Mouse (Mus musculus) C2C12 (cell line): Measurements from ENCODE around the gene Trim60. TPM values are rescaled to one million over a fixed set of nuclear protein-coding genes. Genes with fewer than 3 reads are reported as not detected.

Experiments
- H3K27me3 ChIP-seq: one replicate; pipeline ENCODE4 v1.6.1; 2011; ENCODE audit not compliant: control insufficient read depth, insufficient read depth, insufficient read length
- H3K36me3 ChIP-seq: one replicate; pipeline ENCODE4 v1.6.1; 2011; ENCODE audit not compliant: control insufficient read depth, insufficient read depth
- H3K4me3 ChIP-seq: one replicate; pipeline ENCODE4 v1.5.1; 2011; ENCODE audit warnings: mild to moderate bottlenecking, control low read depth; ENCODE audit not compliant: poor library complexity, insufficient read depth, severe bottlenecking
- H3K79me2 ChIP-seq: one replicate; pipeline ENCODE4 v1.6.1; 2011; ENCODE audit not compliant: control insufficient read depth, insufficient read depth
- H3K79me3 ChIP-seq: one replicate; pipeline ENCODE4 v1.6.1; 2011; ENCODE audit warnings: low read depth, control low read depth
- H3ac ChIP-seq: one replicate; pipeline ENCODE3; 2011; ENCODE audit warnings: low read depth; ENCODE audit not compliant: control insufficient read depth, insufficient read length
- CEBPB ChIP-seq: IDR thresholded peaks from one replicate; pipeline ENCODE4 v1.6.1; 2011; ENCODE audit warnings: low read depth, mild to moderate bottlenecking, control low read depth, moderate library complexity
- CTCF ChIP-seq: IDR thresholded peaks from one replicate; pipeline ENCODE4 v1.5.1; 2011; ENCODE audit not compliant: control insufficient read depth, insufficient read depth, insufficient read length
- FOSL1 ChIP-seq: IDR thresholded peaks from one replicate; pipeline ENCODE4 v1.8.0; 2011; ENCODE audit warnings: mild to moderate bottlenecking, low read length; ENCODE audit not compliant: poor library complexity, insufficient read depth, severe bottlenecking
- MAX ChIP-seq: IDR thresholded peaks from one replicate; pipeline ENCODE4 v1.6.1; 2011; ENCODE audit warnings: mild to moderate bottlenecking, control low read depth
- MYOD1 ChIP-seq: IDR thresholded peaks from one replicate; pipeline ENCODE4 v1.6.1; 2011; ENCODE audit warnings: low read depth; ENCODE audit not compliant: control insufficient read depth, insufficient read length
- MYOG ChIP-seq: IDR thresholded peaks from one replicate; pipeline ENCODE4 v1.6.1; 2011; ENCODE audit not compliant: control insufficient read depth, insufficient read length; ENCODE audit errors: extremely low read depth
- USF1 ChIP-seq: IDR thresholded peaks from one replicate; pipeline ENCODE4 v1.6.1; 2011; ENCODE audit warnings: low read depth, mild to moderate bottlenecking, control low read depth, moderate library complexity
- polyA plus RNA-seq: library from polyadenylated mRNA; unstranded; fragments of >200 nt; fragmentation: generic; extraction: Trizol; gene quantifications from one replicate; pipeline ENCODE4 v1.2.1, GENCODE M21; 2012; ENCODE audit warnings: missing spikeins

Gene Trim60
- polyA plus RNA-seq, 1 experiment, result not detected

GRCm38 (mm10) chr8:64962836-64963235 is 55.5 kb downstream of the Trim60 start:
- H3ac ChIP-seq, result no peak overlapping the region
- TF ChIP-seq MYOD1, result no peak
- no peak for TF ChIP-seq CTCF
- no peak for TF ChIP-seq MYOG
- no peak for TF ChIP-seq FOSL1
- no peak for TF ChIP-seq MAX
- no peak for TF ChIP-seq USF1
- TF ChIP-seq CEBPB, result no peak
- no peaks in the 10 kb centered on the region for H3K79me3 ChIP-seq
- H3K4me3 ChIP-seq, result no peak overlapping the region
- H3K36me3 ChIP-seq, result peaks cover 8% of the 10 kb centered on the region
- H3K27me3 ChIP-seq, result no peaks in the 10 kb centered on the region
- no peaks in the 10 kb centered on the region for H3K79me2 ChIP-seq

DNA sequence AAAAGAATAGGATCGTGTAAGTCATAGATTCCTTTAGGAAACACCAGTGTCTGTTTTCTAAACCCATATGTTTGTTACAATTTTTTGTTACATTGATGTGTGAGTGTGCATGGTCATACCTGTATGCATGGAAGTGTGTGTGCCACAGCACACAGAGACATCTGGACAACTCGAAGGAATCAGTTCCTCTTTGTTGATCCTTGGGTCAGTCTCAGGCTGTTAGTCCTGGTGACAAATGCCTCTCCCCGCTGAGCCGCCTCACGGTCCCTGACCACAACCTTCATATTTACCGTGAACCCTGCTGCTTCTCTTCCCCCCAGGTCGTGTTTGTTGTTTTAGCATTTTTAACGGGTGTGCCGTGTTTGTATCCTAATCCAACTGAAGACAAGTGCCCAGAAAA is 59.4 kb downstream of the Trim60 start:
- no peak for TF ChIP-seq MAX
- TF ChIP-seq MYOD1, result no peak
- TF ChIP-seq USF1, result no peak
- no peak for TF ChIP-seq MYOG
- no peak for TF ChIP-seq CEBPB
- no peak for TF ChIP-seq FOSL1
- no peak for TF ChIP-seq CTCF
- Histone ChIP-seq H3K79me2 (no peaks in the 10 kb centered on the region), H3K27me3 (no peaks in the 10 kb centered on the region), H3K4me3 (no peak overlapping the region), H3K36me3 (peaks cover 12% of the 10 kb centered on the region), H3K79me3 (no peaks in the 10 kb centered on the region), H3ac (no peak overlapping the region)

- H3K79me3 ChIP-seq, result peaks cover 3% of the 10 kb centered on the region
- no peak overlapping the region for H3ac ChIP-seq
- TF ChIP-seq CTCF (no peak), USF1 (no peak), FOSL1 (no peak), MYOD1 (no peak), MYOG (no peak), MAX (no peak), CEBPB (no peak)
Observed at GRCm38 (mm10) chr8:64952101-64952500, 66.3 kb downstream of the Trim60 start.

More at GRCm38 (mm10) chr8:64952101-64952500, 66.3 kb downstream of the Trim60 start:
- H3K79me2 ChIP-seq, result no peaks in the 10 kb centered on the region
- no peaks in the 10 kb centered on the region for H3K27me3 ChIP-seq
- H3K4me3 ChIP-seq, result no peak overlapping the region
- no peaks in the 10 kb centered on the region for H3K36me3 ChIP-seq

Other genes starting within 250 kb of the Trim60 start
- 12.1 TPM for gene Klhl2, start 168.6 kb downstream of the Trim60 start, polyA plus RNA-seq
- 30.5 TPM for gene Tmem192, start 71.4 kb downstream of the Trim60 start, polyA plus RNA-seq
- 0.02 TPM for gene Trim75, start 30.8 kb downstream of the Trim60 start, polyA plus RNA-seq
- gene Trim61, start 61 bp downstream of the Trim60 start, polyA plus RNA-seq, result not detected
- not detected for gene Apela, start 18.8 kb upstream of the Trim60 start, polyA plus RNA-seq
- not detected for gene Gm10663, start 56.4 kb upstream of the Trim60 start, polyA plus RNA-seq
- not detected for gene BC030870, start 111.0 kb upstream of the Trim60 start, polyA plus RNA-seq